Mouse (Mus musculus): ENCODE measurements at regions not wholly inside any gene's neighbourhood (a gene's known extent, or its start where the extent isn't known, plus 50 kb on each side); places are given as distances from the start of the nearest gene placed in this dataset.

DNA sequence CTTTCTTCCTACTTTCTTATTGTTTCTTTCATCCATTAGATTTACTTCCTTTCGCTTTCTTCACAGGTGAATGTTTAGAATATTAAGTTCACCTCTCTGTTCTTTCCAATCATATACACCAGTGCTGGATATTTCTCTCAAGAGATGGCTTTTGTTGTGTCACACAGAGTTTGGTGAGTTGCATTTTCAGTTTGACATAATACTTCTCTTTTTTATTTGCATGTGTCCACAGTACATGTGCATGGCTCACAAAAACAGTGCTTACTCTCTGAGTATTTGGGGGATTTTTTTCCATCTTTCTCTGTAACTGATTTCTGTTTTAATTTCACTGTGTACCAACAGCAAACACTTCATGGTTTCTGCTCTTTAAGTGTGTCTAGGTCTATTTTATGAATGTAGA, 274.5 kb upstream of the Erbb4 start:
- Histone ChIP-seq H3K4me1 (replicated peaks; ENCODE audit: control insufficient read depth, insufficient read depth, low read length) (no peaks in the 10 kb centered on the region), H3K4me3 (ENCODE audit: control insufficient read depth, insufficient read depth, low read length) (no peak overlapping the region), H3K27ac (ENCODE audit: control insufficient read depth, insufficient read depth, low read length) (no peak overlapping the region), H3K36me3 (ENCODE audit: control insufficient read depth, insufficient read depth, low read length) (no peaks in the 10 kb centered on the region), H3K27me3 (ENCODE audit: control insufficient read depth, insufficient read depth, low read length) (no peaks in the 10 kb centered on the region)
- DNase-seq: no peak
- 95% methylated on average over 1 of the region's 1 CpGs for WGBS
- TF ChIP-seq CTCF (IDR thresholded peaks at IDR 0.05; ENCODE audit: borderline replicate concordance, control insufficient read depth, extremely low read depth, insufficient read depth, low read length, poor library complexity) (no peak), POLR2A (IDR thresholded peaks at IDR 0.05; ENCODE audit: control insufficient read depth, extremely low read depth, insufficient read depth, low read length, poor library complexity) (no peak)

DNA sequence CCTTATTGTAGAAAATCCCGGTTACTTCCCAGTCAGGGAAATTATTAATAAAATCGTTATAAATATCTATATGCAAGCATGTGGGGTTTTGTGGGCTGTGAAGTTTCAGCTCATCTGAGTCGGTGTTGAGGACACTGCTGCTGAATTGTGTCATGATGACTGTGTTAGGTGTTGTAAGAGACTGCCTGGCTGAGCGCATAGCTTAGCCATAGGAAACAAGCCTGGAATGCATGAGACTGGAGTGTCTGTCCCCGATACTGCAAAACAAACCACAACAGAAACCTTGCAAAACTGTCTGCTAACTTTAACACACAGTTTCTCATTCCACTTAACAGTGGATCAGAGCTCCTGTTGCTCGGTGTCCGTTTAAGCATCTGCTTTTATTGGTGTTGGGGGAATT, 271.9 kb upstream of the Erbb4 start:
- Histone ChIP-seq H3K27me3 (ENCODE audit: control insufficient read depth, insufficient read depth, low read length) (no peaks in the 10 kb centered on the region), H3K4me3 (ENCODE audit: control insufficient read depth, insufficient read depth, low read length) (no peak overlapping the region), H3K36me3 (ENCODE audit: control insufficient read depth, insufficient read depth, low read length) (no peaks in the 10 kb centered on the region), H3K4me1 (replicated peaks; ENCODE audit: control insufficient read depth, insufficient read depth, low read length) (no peaks in the 10 kb centered on the region), H3K27ac (ENCODE audit: control insufficient read depth, insufficient read depth, low read length) (no peak overlapping the region)
- no peak for TF ChIP-seq CTCF (IDR thresholded peaks at IDR 0.05; ENCODE audit: borderline replicate concordance, control insufficient read depth, extremely low read depth, insufficient read depth, low read length, poor library complexity)
- TF ChIP-seq POLR2A (IDR thresholded peaks at IDR 0.05; ENCODE audit: control insufficient read depth, extremely low read depth, insufficient read depth, low read length, poor library complexity): no peak
- no peak for DNase-seq
- WGBS: 94% methylated on average over 7 of the region's 7 CpGs

- Histone ChIP-seq H3K27ac (ENCODE audit: control insufficient read depth, insufficient read depth, low read length) (no peak overlapping the region), H3K36me3 (ENCODE audit: control insufficient read depth, insufficient read depth, low read length) (no peaks in the 10 kb centered on the region), H3K27me3 (ENCODE audit: control insufficient read depth, insufficient read depth, low read length) (no peaks in the 10 kb centered on the region), H3K4me3 (ENCODE audit: control insufficient read depth, insufficient read depth, low read length) (no peak overlapping the region), H3K4me1 (replicated peaks; ENCODE audit: control insufficient read depth, insufficient read depth, low read length) (no peaks in the 10 kb centered on the region)
- 97% methylated on average over 46 of the region's 46 CpGs for WGBS
- no peak for DNase-seq
- no peak for TF ChIP-seq POLR2A (IDR thresholded peaks at IDR 0.05; ENCODE audit: control insufficient read depth, extremely low read depth, insufficient read depth, low read length, poor library complexity)
- TF ChIP-seq CTCF (IDR thresholded peaks at IDR 0.05; ENCODE audit: borderline replicate concordance, control insufficient read depth, extremely low read depth, insufficient read depth, low read length, poor library complexity): no peak
Measured at GRCm38 (mm10) chr1:69376923-69377706, 269.3 kb upstream of the Erbb4 start.

- no peak for TF ChIP-seq POLR2A (IDR thresholded peaks at IDR 0.05; ENCODE audit: control insufficient read depth, extremely low read depth, insufficient read depth, low read length, poor library complexity)
- TF ChIP-seq CTCF (IDR thresholded peaks at IDR 0.05; ENCODE audit: borderline replicate concordance, control insufficient read depth, extremely low read depth, insufficient read depth, low read length, poor library complexity): no peak
- H3K36me3 ChIP-seq (ENCODE audit: control insufficient read depth, insufficient read depth, low read length): no peaks in the 10 kb centered on the region
- DNase-seq: no peak
- no peaks in the 10 kb centered on the region for H3K4me1 ChIP-seq (replicated peaks; ENCODE audit: control insufficient read depth, insufficient read depth, low read length)
- WGBS: 78% methylated on average over 1 of the region's 1 CpGs
- no peak overlapping the region for H3K27ac ChIP-seq (ENCODE audit: control insufficient read depth, insufficient read depth, low read length)
- H3K4me3 ChIP-seq (ENCODE audit: control insufficient read depth, insufficient read depth, low read length): no peak overlapping the region
- H3K27me3 ChIP-seq (ENCODE audit: control insufficient read depth, insufficient read depth, low read length): no peaks in the 10 kb centered on the region
Measured at GRCm38 (mm10) chr1:69375246-69375645, 267.4 kb upstream of the Erbb4 start.

DNA sequence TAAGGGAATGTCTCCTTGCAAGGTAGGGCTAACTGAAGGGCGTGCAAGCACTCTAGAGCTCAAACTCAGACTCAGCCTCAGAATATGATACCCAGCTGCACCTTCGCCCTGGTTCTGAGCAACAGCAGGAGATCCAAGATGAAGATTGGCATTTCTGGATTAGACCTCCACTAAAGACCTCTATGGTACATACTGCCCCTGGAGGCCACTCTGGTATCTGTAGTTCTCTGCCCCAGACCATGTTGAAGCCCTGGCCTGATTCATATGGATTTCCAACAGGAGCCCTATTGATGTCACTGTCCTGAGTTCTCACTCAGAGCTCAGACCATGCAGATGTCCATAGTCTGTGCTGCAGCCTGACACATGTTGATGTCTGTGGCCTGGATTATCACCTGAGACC, 262.2 kb upstream of the Erbb4 start:
- Histone ChIP-seq H3K36me3 (ENCODE audit: control insufficient read depth, insufficient read depth, low read length) (no peaks in the 10 kb centered on the region), H3K27me3 (ENCODE audit: control insufficient read depth, insufficient read depth, low read length) (no peaks in the 10 kb centered on the region), H3K4me3 (ENCODE audit: control insufficient read depth, insufficient read depth, low read length) (no peak overlapping the region), H3K27ac (ENCODE audit: control insufficient read depth, insufficient read depth, low read length) (no peak overlapping the region), H3K4me1 (replicated peaks; ENCODE audit: control insufficient read depth, insufficient read depth, low read length) (no peaks in the 10 kb centered on the region)
- DNase-seq: no peak
- TF ChIP-seq CTCF (IDR thresholded peaks at IDR 0.05; ENCODE audit: borderline replicate concordance, control insufficient read depth, extremely low read depth, insufficient read depth, low read length, poor library complexity) (no peak), POLR2A (IDR thresholded peaks at IDR 0.05; ENCODE audit: control insufficient read depth, extremely low read depth, insufficient read depth, low read length, poor library complexity) (no peak)
- 90% methylated on average over 2 of the region's 2 CpGs for WGBS

DNA sequence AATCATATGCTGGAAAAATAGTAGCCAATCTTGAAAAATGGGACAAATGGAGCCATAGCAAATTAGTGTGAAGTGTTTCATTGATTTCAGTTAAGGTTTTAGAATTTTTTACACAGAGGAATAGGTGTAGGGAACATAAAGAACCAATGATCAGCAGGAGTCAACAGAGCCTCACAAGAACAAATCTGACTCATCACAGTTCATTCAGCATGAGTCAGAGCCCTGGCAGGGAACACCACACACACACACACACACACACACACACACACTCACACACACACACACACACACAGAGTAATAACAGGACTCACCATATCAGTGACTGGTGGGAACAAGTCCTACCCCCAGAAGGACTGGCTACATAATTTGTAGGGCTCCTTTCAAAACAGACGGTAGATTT, 259.7 kb upstream of the Erbb4 start:
- H3K4me1 ChIP-seq (replicated peaks; ENCODE audit: control insufficient read depth, insufficient read depth, low read length): no peaks in the 10 kb centered on the region
- H3K27me3 ChIP-seq (ENCODE audit: control insufficient read depth, insufficient read depth, low read length): no peaks in the 10 kb centered on the region
- WGBS: 98% methylated on average over 1 of the region's 1 CpGs
- TF ChIP-seq CTCF (IDR thresholded peaks at IDR 0.05; ENCODE audit: borderline replicate concordance, control insufficient read depth, extremely low read depth, insufficient read depth, low read length, poor library complexity) (no peak), POLR2A (IDR thresholded peaks at IDR 0.05; ENCODE audit: control insufficient read depth, extremely low read depth, insufficient read depth, low read length, poor library complexity) (no peak)
- no peak overlapping the region for H3K27ac ChIP-seq (ENCODE audit: control insufficient read depth, insufficient read depth, low read length)
- H3K36me3 ChIP-seq (ENCODE audit: control insufficient read depth, insufficient read depth, low read length): no peaks in the 10 kb centered on the region
- DNase-seq: no peak
- no peak overlapping the region for H3K4me3 ChIP-seq (ENCODE audit: control insufficient read depth, insufficient read depth, low read length)

DNA sequence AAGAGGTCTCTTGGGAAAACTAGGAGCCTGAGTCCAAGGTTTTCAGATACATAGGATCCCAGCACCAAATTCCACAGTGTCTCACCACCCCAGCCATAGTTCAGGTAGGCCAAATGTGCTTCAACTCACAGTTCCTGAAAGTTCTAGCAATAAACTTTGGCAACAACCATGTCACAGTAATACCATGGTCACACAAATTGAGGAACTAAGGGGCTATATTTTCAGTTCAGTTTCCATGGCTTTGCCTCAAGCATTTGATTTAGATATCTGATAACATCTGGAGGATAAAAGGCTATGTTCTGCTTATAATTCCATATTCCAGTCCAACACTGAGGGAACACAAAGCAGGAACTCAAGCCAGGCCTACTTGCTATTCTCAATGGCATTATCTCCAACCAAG, 256.2 kb upstream of the Erbb4 start:
- no peak for DNase-seq
- TF ChIP-seq CTCF (IDR thresholded peaks at IDR 0.05; ENCODE audit: borderline replicate concordance, control insufficient read depth, extremely low read depth, insufficient read depth, low read length, poor library complexity) (no peak), POLR2A (IDR thresholded peaks at IDR 0.05; ENCODE audit: control insufficient read depth, extremely low read depth, insufficient read depth, low read length, poor library complexity) (no peak)
- no peak overlapping the region for H3K4me3 ChIP-seq (ENCODE audit: control insufficient read depth, insufficient read depth, low read length)
- no peaks in the 10 kb centered on the region for H3K4me1 ChIP-seq (replicated peaks; ENCODE audit: control insufficient read depth, insufficient read depth, low read length)
- no peaks in the 10 kb centered on the region for H3K27me3 ChIP-seq (ENCODE audit: control insufficient read depth, insufficient read depth, low read length)
- no peaks in the 10 kb centered on the region for H3K36me3 ChIP-seq (ENCODE audit: control insufficient read depth, insufficient read depth, low read length)
- H3K27ac ChIP-seq (ENCODE audit: control insufficient read depth, insufficient read depth, low read length): no peak overlapping the region
